Mouse (Mus musculus) stomach, postnatal 0 days (tissue): ENCODE measurements around the gene Slc7a14. TPM values are rescaled to one million over a fixed set of nuclear protein-coding genes. Genes with fewer than 3 reads are reported as not detected.

Experiments
- ATAC-seq: fragments of 200-750 bp; cut with Nextera tagmentation; 2 replicates; pipeline ENCODE4 v1.8.0; 2017; ENCODE audit not compliant: low FRiP score, low TSS enrichment
- DNase-seq: peaks from one replicate; pipeline ENCODE4 v3.0.0-alpha.2; 2016; ENCODE audit warnings: low spot score
- H3K27ac ChIP-seq: fragments of 300-500 bp; sonication (generic); replicated peaks from 2 replicates; pipeline ENCODE4 v1.5.1; 2014; ENCODE audit warnings: mild to moderate bottlenecking, control low read depth
- H3K27me3 ChIP-seq: fragments of 300-500 bp; sonication (generic); 2 replicates; pipeline ENCODE4 v1.6.1; 2014; ENCODE audit warnings: low read length; ENCODE audit not compliant: control insufficient read depth, insufficient read depth
- H3K36me3 ChIP-seq: fragments of 300-500 bp; sonication (generic); 2 replicates; pipeline ENCODE4 v1.6.1; 2014; ENCODE audit warnings: low read length, mixed read lengths; ENCODE audit not compliant: control insufficient read depth, insufficient read depth
- H3K4me1 ChIP-seq: fragments of 300-500 bp; sonication (generic); replicated peaks from 2 replicates; pipeline ENCODE4 v1.6.1; 2014; ENCODE audit warnings: antibody characterized with exemption; ENCODE audit not compliant: control insufficient read depth, insufficient read depth
- H3K4me2 ChIP-seq: fragments of 300-500 bp; sonication (generic); replicated peaks from 2 replicates; pipeline ENCODE4 v1.6.1; 2014; ENCODE audit warnings: low read depth, mild to moderate bottlenecking, control low read depth, moderate library complexity
- H3K4me3 ChIP-seq: fragments of 300-500 bp; sonication (generic); 2 replicates; pipeline ENCODE4 v1.5.1; 2014; ENCODE audit warnings: low read depth, low read length, control low read depth
- H3K9ac ChIP-seq: fragments of 300-500 bp; sonication (generic); 2 replicates; pipeline ENCODE4 v1.6.1; 2014; ENCODE audit warnings: mild to moderate bottlenecking, low read length, control low read depth, mixed read lengths
- H3K9me3 ChIP-seq: fragments of 300-500 bp; sonication (generic); 2 replicates; pipeline ENCODE4 v1.6.1; 2016; ENCODE audit warnings: low read length; ENCODE audit not compliant: control insufficient read depth
- CTCF ChIP-seq: IDR thresholded peaks from 2 replicates; pipeline ENCODE4 v1.5.1; 2016; ENCODE audit warnings: antibody characterized with exemption, low read depth, mild to moderate bottlenecking, moderate library complexity
- EP300 ChIP-seq: optimal IDR thresholded peaks from 2 replicates; pipeline ENCODE3; 2016; ENCODE audit warnings: antibody characterized with exemption
- WGBS: fragments of 180-500 bp; shearing (Covaris S2); extraction: QIAGEN DNeasy Blood & Tissue Kit; methylation state at CpG from one replicate; pipeline ENCODE4 v1.1.7; 2014; 5-methylcytosine and 5-hydroxymethylcytosine counted together
- polyA plus RNA-seq: library from polyadenylated mRNA; unstranded; fragments of >200 nt; fragmentation: Nextera tagmentation; extraction: Ambion mirVana; gene quantifications from 2 replicates; pipeline ENCODE4 v1.2.1, GENCODE M21; 2015

The Slc7a14 gene
- polyA plus RNA-seq, 1 experiment from 2014 or later: 0.55 TPM

DNA sequence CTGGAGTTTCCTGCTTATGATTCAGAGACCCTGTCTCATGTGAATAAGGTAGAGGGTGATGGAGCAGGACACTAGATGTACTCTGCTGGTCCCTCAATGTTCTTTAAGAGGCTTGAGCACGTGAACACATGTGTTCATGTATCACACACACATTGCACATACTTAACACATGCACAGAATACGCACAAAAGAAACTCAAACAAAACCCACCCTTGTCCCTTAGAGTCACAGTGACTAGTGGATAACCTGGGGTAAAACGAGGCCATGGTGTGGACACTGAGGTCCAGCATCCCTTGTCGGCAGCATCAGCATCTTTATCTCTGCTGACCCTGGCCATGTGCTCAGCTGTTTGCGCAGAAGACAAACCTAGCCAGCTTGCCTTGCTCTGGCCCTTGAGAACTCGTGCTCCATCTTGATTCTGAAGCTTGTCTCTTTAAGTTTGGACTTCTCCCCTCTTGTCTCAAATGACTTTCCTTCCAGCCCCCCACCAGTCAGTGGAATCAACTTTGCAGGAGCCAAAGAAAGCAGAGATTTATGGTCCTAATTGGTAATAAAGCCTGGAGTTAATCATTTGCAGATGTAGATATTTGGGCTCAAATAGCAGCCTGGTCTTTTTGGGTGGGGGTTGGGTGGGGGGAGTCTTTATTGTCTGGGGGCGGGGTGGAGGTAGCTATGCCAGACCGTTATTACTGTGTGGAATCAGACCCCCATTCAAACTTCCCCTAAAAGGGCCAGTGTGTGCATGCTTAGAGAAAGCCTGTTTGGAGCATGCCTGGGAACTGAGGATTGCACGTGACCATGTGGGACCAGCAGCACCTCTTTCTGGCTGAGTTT, 97.8 kb downstream of the Slc7a14 start:
- H3K36me3 ChIP-seq: no peaks in the 10 kb centered on the region
- H3K9me3 ChIP-seq: no peaks in the 10 kb centered on the region
- H3K9ac ChIP-seq: no peak overlapping the region
- WGBS: 44% methylated on average over 9 of the region's 9 CpGs
- no peak overlapping the region for H3K4me2 ChIP-seq
- no peak for ATAC-seq
- no peaks in the 10 kb centered on the region for H3K4me1 ChIP-seq
- TF ChIP-seq CTCF: no peak
- no peak for TF ChIP-seq EP300
- no peak for DNase-seq
- no peaks in the 10 kb centered on the region for H3K27me3 ChIP-seq
- H3K4me3 ChIP-seq: no peak overlapping the region
- no peak overlapping the region for H3K27ac ChIP-seq

DNA sequence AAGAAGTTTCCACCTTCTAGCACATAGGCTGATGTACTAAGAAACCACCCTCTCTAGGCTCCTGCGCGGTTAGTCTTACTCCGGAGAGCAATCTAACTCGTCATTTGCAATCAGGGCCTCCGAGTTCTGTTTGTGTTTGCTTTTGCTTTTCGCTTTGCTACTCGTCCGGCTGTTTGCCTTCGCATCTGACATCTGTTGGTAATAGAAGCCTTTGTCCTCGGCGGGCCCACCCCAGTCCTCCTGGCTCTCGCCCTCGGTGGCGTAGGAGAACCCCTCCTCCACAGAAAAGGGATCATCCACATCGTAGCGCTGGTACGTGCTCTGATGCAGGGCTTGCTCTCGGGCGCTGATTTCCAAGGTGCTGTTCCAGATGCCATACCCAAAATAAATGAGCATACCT, 101.2 kb downstream of the Slc7a14 start:
- no peaks in the 10 kb centered on the region for H3K27me3 ChIP-seq
- DNase-seq (peak; percentile 17), ATAC-seq (no peak)
- H3K4me1 ChIP-seq: no peaks in the 10 kb centered on the region
- WGBS: 6% methylated on average over 19 of the region's 19 CpGs
- peak overlapping the region; percentile 27; the same call in 1 of the 2 replicates for H3K9ac ChIP-seq
- peak overlapping the region; percentile 44 for H3K4me2 ChIP-seq
- H3K4me3 ChIP-seq: 0 out of 2 replicates have a peak overlapping the region, but pooled peaks have one; percentile 8
- no peaks in the 10 kb centered on the region for H3K36me3 ChIP-seq
- no peaks in the 10 kb centered on the region for H3K9me3 ChIP-seq
- TF ChIP-seq EP300 (no peak), CTCF (no peak)
- H3K27ac ChIP-seq: no peak overlapping the region

GRCm38 (mm10) chr3:31208458-31208994, 101.7 kb downstream of the Slc7a14 start:
- no peak overlapping the region for H3K4me3 ChIP-seq

GRCm38 (mm10) chr3:31208046-31208445, 102.1 kb downstream of the Slc7a14 start:
- 36% methylated on average over 4 of the region's 4 CpGs for WGBS
- no peaks in the 10 kb centered on the region for H3K27me3 ChIP-seq
- ATAC-seq (no peak), DNase-seq (no peak)
- no peak overlapping the region for H3K4me3 ChIP-seq
- H3K27ac ChIP-seq: no peak overlapping the region
- H3K36me3 ChIP-seq: no peaks in the 10 kb centered on the region
- no peaks in the 10 kb centered on the region for H3K4me1 ChIP-seq
- H3K9me3 ChIP-seq: no peaks in the 10 kb centered on the region
- no peak for TF ChIP-seq CTCF
- TF ChIP-seq EP300: no peak
- no peak overlapping the region for H3K9ac ChIP-seq
- no peak overlapping the region for H3K4me2 ChIP-seq

More at GRCm38 (mm10) chr3:31208458-31208994, 101.7 kb downstream of the Slc7a14 start:
- TF ChIP-seq EP300 (no peak), CTCF (no peak)
- H3K27ac ChIP-seq: no peak overlapping the region
- H3K4me1 ChIP-seq: no peaks in the 10 kb centered on the region
- no peaks in the 10 kb centered on the region for H3K36me3 ChIP-seq
- 13% methylated on average over 6 of the region's 6 CpGs for WGBS
- no peaks in the 10 kb centered on the region for H3K27me3 ChIP-seq
- peak overlapping the region; percentile 44; the same call in 1 of the 2 replicates for H3K4me2 ChIP-seq
- DNase-seq (no peak), ATAC-seq (no peak)
- no peak overlapping the region for H3K9ac ChIP-seq
- H3K9me3 ChIP-seq: no peaks in the 10 kb centered on the region

GRCm38 (mm10) chr3:31205167-31205566, 105.0 kb downstream of the Slc7a14 start:
- WGBS: 55% methylated on average over 3 of the region's 3 CpGs
- TF ChIP-seq EP300 (no peak), CTCF (no peak)
- Histone ChIP-seq H3K4me1 (no peaks in the 10 kb centered on the region), H3K27me3 (no peaks in the 10 kb centered on the region), H3K4me2 (no peak overlapping the region), H3K9me3 (no peaks in the 10 kb centered on the region), H3K27ac (no peak overlapping the region), H3K4me3 (no peak overlapping the region), H3K9ac (no peak overlapping the region), H3K36me3 (no peaks in the 10 kb centered on the region)
- no peak for ATAC-seq
- DNase-seq: no peak

GRCm38 (mm10) chr3:31203947-31204346, 106.2 kb downstream of the Slc7a14 start:
- Histone ChIP-seq H3K9ac (no peak overlapping the region), H3K4me1 (no peaks in the 10 kb centered on the region), H3K9me3 (no peaks in the 10 kb centered on the region), H3K27ac (no peak overlapping the region), H3K27me3 (no peaks in the 10 kb centered on the region), H3K36me3 (no peaks in the 10 kb centered on the region), H3K4me3 (no peak overlapping the region), H3K4me2 (no peak overlapping the region)
- 87% methylated on average over 11 of the region's 11 CpGs for WGBS
- ATAC-seq (no peak), DNase-seq (no peak)
- TF ChIP-seq EP300: no peak
- TF ChIP-seq CTCF: peak; percentile 12; the same call in 1 of the 2 replicates
